Mouse (Mus musculus) stomach, embryonic 15.5 days (tissue): ENCODE results near the gene Gstm2. TPM values are rescaled to one million over a fixed set of nuclear protein-coding genes. Genes with fewer than 3 reads are reported as not detected.
"Not testable (repeated sequence)": the region's sequence is repeated elsewhere in the genome, so short reads cannot be mapped to it uniquely, and the experiment has no call there.

ENCODE experiments used
- ATAC-seq: fragments of 200-750 bp; cut with Nextera tagmentation; 2 replicates; pipeline ENCODE4 v1.8.0; 2017; ENCODE audit warnings: low read depth, moderate number of reproducible peaks, moderate TSS enrichment; ENCODE audit not compliant: insufficient read depth, low FRiP score
- H3K27ac ChIP-seq: fragments of 300-500 bp; sonication (generic); 2 replicates; pipeline ENCODE4 v1.5.1; 2015; ENCODE audit warnings: mild to moderate bottlenecking, inconsistent platforms
- H3K27me3 ChIP-seq: fragments of 300-500 bp; sonication (generic); replicated peaks from 2 replicates; pipeline ENCODE4 v1.6.1; 2015; ENCODE audit warnings: inconsistent platforms
- H3K36me3 ChIP-seq: fragments of 300-500 bp; sonication (generic); 2 replicates; pipeline ENCODE4 v1.6.1; 2015; ENCODE audit warnings: inconsistent platforms
- H3K4me1 ChIP-seq: fragments of 300-500 bp; sonication (generic); 2 replicates; pipeline ENCODE4 v1.6.1; 2015; ENCODE audit warnings: inconsistent platforms
- H3K4me2 ChIP-seq: fragments of 300-500 bp; sonication (generic); 2 replicates; pipeline ENCODE4 v1.6.1; 2015; ENCODE audit warnings: mild to moderate bottlenecking, inconsistent platforms
- H3K4me3 ChIP-seq: fragments of 300-500 bp; sonication (generic); replicated peaks from 2 replicates; pipeline ENCODE4 v1.5.1; 2015; ENCODE audit warnings: inconsistent platforms
- H3K9ac ChIP-seq: fragments of 300-500 bp; sonication (generic); 2 replicates; pipeline ENCODE4 v1.6.1; 2015; ENCODE audit warnings: inconsistent platforms
- H3K9me3 ChIP-seq: fragments of 300-500 bp; sonication (generic); 2 replicates; pipeline ENCODE4 v1.6.1; 2016; ENCODE audit warnings: inconsistent platforms
- WGBS: fragments of 180-500 bp; shearing (Covaris S2); methylation state at CpG from one replicate; pipeline ENCODE4 v1.1.7; 2015; 5-methylcytosine and 5-hydroxymethylcytosine counted together
- polyA plus RNA-seq: library from polyadenylated mRNA; unstranded; fragments of >200 nt; fragmentation: Nextera tagmentation; extraction: Ambion mirVana; gene quantifications from 2 replicates; pipeline ENCODE4 v1.2.1, GENCODE M21; 2015

The Gstm2 gene
- polyA plus RNA-seq, 1 experiment from 2014 or later = 173 TPM

DNA sequence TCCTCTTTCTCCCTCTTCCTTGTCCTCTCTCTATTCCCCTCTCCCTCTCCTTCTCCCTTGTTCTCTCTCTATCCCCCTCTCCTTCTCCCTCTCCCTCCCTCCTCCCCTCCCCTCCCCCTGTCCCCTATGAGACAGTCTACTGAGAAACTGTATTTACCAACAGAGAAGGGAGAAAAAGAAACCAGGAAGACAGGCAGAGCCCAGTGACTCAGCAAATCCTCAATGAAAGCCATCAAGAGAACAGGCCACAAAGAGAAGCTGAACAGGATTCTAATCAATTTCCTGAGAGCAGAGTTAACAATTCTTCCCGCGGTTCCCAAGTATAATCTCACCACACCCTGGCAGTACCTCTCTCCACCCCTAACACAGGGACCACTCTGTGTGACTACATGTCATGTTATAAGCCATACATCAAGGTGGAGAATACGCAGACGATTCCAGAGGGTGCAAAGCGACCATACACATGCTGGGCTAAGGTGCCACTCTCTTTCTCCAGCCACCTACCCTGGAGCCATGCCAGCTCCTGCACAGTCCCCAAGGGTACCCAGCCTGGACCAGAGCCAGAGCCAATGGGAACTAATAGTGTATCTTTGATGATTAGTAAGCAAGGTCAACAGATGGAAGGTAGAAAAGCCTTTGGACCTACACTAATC is 21.5 kb downstream of the Gstm2 start:
- no peaks in the 10 kb centered on the region for H3K9me3 ChIP-seq
- 47% methylated on average over 5 of the region's 5 CpGs for WGBS
- no peak overlapping the region for H3K4me2 ChIP-seq
- no peak overlapping the region for H3K9ac ChIP-seq
- no peak overlapping the region for H3K4me3 ChIP-seq
- no peaks in the 10 kb centered on the region for H3K27me3 ChIP-seq
- H3K36me3 ChIP-seq = no peaks in the 10 kb centered on the region
- peak overlapping the region; percentile 83 for H3K27ac ChIP-seq
- 0 out of 2 replicates have a peak, but pooled peaks cover 7% of the 10 kb centered on the region for H3K4me1 ChIP-seq
- peak; percentile 68 for ATAC-seq

- Histone ChIP-seq H3K4me1 (0 out of 2 replicates have a peak, but pooled peaks cover 7% of the 10 kb centered on the region), H3K27ac (peak overlapping the region; percentile 83), H3K4me2 (no peak overlapping the region), H3K27me3 (no peaks in the 10 kb centered on the region), H3K9ac (no peak overlapping the region), H3K36me3 (no peaks in the 10 kb centered on the region), H3K4me3 (no peak overlapping the region), H3K9me3 (no peaks in the 10 kb centered on the region)
- 72% methylated on average over 4 of the region's 4 CpGs for WGBS
- ATAC-seq = no peak
Observed at GRCm38 (mm10) chr3:107964026-107964425, 22.2 kb downstream of the Gstm2 start.

- not testable (repeated sequence) for H3K27ac ChIP-seq, H3K4me3 ChIP-seq, H3K4me1 ChIP-seq, H3K36me3 ChIP-seq, H3K27me3 ChIP-seq, H3K9ac ChIP-seq, H3K9me3 ChIP-seq, ATAC-seq, H3K4me2 ChIP-seq
- WGBS = 89% methylated on average over 9 of the region's 9 CpGs
Observed at GRCm38 (mm10) chr3:107955260-107955659, 31.0 kb downstream of the Gstm2 start.

GRCm38 (mm10) chr3:107953906-107954305 is 32.3 kb downstream of the Gstm2 start:
- 78% methylated on average over 5 of the region's 5 CpGs for WGBS
- Histone ChIP-seq H3K4me1 (no peaks in the 10 kb centered on the region; the same call in 1 of the 2 replicates), H3K9ac (no peak overlapping the region), H3K27ac (no peak overlapping the region), H3K36me3 (no peaks in the 10 kb centered on the region), H3K9me3 (no peaks in the 10 kb centered on the region), H3K27me3 (no peaks in the 10 kb centered on the region), H3K4me3 (no peak overlapping the region), H3K4me2 (no peak overlapping the region)
- ATAC-seq = no peak

DNA sequence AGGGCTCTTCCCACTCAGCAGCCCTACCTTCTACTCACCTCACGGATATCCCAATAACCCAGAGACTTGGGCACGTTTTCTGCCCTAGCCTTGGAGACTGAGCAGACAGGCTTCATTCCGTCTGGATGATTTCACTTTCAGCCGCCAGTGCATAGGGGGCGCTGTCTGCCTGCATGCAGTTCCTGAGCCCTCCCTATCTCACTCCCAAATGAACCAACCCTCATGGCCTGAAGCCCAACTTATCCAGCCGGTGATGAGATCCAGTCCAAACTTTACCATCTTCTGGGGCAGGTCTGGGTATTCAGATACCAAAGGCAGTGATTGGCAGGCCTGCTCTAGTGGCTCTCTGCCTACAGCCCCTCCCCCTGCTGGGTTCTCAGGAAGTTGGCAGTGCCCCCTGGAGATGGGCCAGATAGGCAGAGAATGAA is 32.9 kb downstream of the Gstm2 start:
- Histone ChIP-seq H3K4me2 (no peak overlapping the region), H3K9ac (no peak overlapping the region), H3K27me3 (no peaks in the 10 kb centered on the region), H3K4me1 (no peaks in the 10 kb centered on the region; the same call in 1 of the 2 replicates), H3K27ac (no peak overlapping the region), H3K36me3 (no peaks in the 10 kb centered on the region), H3K4me3 (no peak overlapping the region), H3K9me3 (no peaks in the 10 kb centered on the region)
- WGBS = 21% methylated on average over 6 of the region's 6 CpGs
- peak; percentile 24; the same call in 1 of the 2 replicates for ATAC-seq

GRCm38 (mm10) chr3:107950531-107950930 is 35.7 kb downstream of the Gstm2 start:
- H3K27ac ChIP-seq = no peak overlapping the region
- WGBS = 85% methylated on average over 11 of the region's 11 CpGs
- no peaks in the 10 kb centered on the region; the same call in 1 of the 2 replicates for H3K4me1 ChIP-seq
- H3K9ac ChIP-seq = no peak overlapping the region
- H3K36me3 ChIP-seq = no peaks in the 10 kb centered on the region
- H3K9me3 ChIP-seq = no peaks in the 10 kb centered on the region
- ATAC-seq = no peak
- no peak overlapping the region for H3K4me2 ChIP-seq
- H3K4me3 ChIP-seq = no peak overlapping the region
- no peaks in the 10 kb centered on the region for H3K27me3 ChIP-seq

GRCm38 (mm10) chr3:107949461-107949860 is 36.8 kb downstream of the Gstm2 start:
- ATAC-seq, H3K9me3 ChIP-seq, H3K4me3 ChIP-seq, H3K4me1 ChIP-seq, H3K27me3 ChIP-seq, H3K9ac ChIP-seq, H3K27ac ChIP-seq, H3K4me2 ChIP-seq, H3K36me3 ChIP-seq: not testable (repeated sequence)
- WGBS = 89% methylated on average over 1 of the region's 1 CpGs

DNA sequence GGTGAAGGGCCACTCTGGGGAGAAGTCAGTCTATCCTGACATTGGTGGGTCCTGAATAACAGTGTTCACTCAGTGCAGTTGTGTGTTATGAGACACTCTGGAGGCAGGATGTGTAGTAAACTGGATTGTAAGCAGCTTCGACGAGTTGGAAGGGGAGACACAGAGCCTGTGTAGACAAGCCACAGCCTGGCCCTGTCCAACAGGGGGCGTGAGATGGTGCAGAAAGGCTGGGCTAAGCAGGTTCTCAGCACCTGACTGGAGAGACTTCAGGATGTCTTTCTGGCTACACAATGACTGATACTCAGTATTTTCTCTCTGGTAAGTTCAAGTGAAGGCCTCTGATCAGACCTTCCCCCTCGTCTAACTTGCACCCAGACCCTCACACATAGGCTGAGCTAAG is 40.5 kb downstream of the Gstm2 start:
- Histone ChIP-seq H3K27ac (no peak overlapping the region), H3K4me1 (no peaks in the 10 kb centered on the region), H3K4me3 (no peak overlapping the region), H3K9ac (no peak overlapping the region), H3K9me3 (no peaks in the 10 kb centered on the region), H3K4me2 (no peak overlapping the region), H3K36me3 (no peaks in the 10 kb centered on the region), H3K27me3 (no peaks in the 10 kb centered on the region)
- 53% methylated on average over 4 of the region's 4 CpGs for WGBS
- no peak for ATAC-seq

- Histone ChIP-seq H3K4me2 (peak within 1 kb of the TSS; percentile 43), H3K27me3 (no peaks in the 10 kb centered on the region), H3K4me1 (no peaks in the 10 kb centered on the region), H3K9ac (no peak within 1 kb of the TSS), H3K4me3 (peak within 1 kb of the TSS; percentile 16; the same call in 1 of the 2 replicates), H3K9me3 (no peaks in the 10 kb centered on the region), H3K36me3 (no peaks in the 10 kb centered on the region), H3K27ac (no peak within 1 kb of the TSS)
- 19% methylated on average over 20 of the region's 20 CpGs for WGBS
- peak; percentile 71 for ATAC-seq
Observed at GRCm38 (mm10) chr3:107943239-107943990, 42.8 kb downstream of the Gstm2 start, which contains the start of gene Gstm6. Gene Gstm6 (minus strand): TSS chr3:107943749.

GRCm38 (mm10) chr3:107941261-107941660 is 45.0 kb downstream of the Gstm2 start:
- no peaks in the 10 kb centered on the region for H3K9me3 ChIP-seq
- H3K4me1 ChIP-seq = no peaks in the 10 kb centered on the region
- no peak overlapping the region for H3K4me3 ChIP-seq
- no peak overlapping the region for H3K4me2 ChIP-seq
- no peaks in the 10 kb centered on the region for H3K36me3 ChIP-seq
- 85% methylated on average over 4 of the region's 4 CpGs for WGBS
- no peak overlapping the region for H3K9ac ChIP-seq
- no peak for ATAC-seq
- H3K27me3 ChIP-seq = no peaks in the 10 kb centered on the region
- no peak overlapping the region for H3K27ac ChIP-seq

GRCm38 (mm10) chr3:107940524-107940923 is 45.7 kb downstream of the Gstm2 start:
- no peak overlapping the region for H3K9ac ChIP-seq
- no peaks in the 10 kb centered on the region for H3K4me1 ChIP-seq
- no peak overlapping the region for H3K27ac ChIP-seq
- no peak for ATAC-seq
- no peak overlapping the region for H3K4me3 ChIP-seq
- no peaks in the 10 kb centered on the region for H3K9me3 ChIP-seq
- H3K36me3 ChIP-seq = no peaks in the 10 kb centered on the region
- 51% methylated on average over 7 of the region's 7 CpGs for WGBS
- H3K4me2 ChIP-seq = no peak overlapping the region
- no peaks in the 10 kb centered on the region for H3K27me3 ChIP-seq

DNA sequence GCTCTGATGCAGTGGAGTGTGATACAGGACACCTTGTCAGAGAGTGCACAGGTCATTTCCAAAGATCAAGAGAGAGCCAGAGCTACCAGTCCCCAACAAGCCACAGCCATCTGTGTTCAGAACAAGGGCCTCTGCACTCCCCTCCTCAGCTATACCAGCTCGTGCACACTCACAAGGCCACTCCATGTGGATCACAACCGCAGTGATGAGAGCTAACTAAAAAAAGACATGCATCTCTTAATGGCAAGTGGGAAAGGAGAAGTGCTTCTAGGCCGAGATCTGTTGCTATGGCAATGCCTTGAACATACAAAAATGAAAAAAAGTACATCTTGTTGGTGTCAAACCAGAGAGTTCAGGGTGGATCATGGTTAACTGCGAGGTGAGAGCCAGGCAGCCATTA is 46.4 kb downstream of the Gstm2 start:
- ATAC-seq = no peak
- Histone ChIP-seq H3K36me3 (no peaks in the 10 kb centered on the region), H3K4me3 (no peak overlapping the region), H3K27ac (no peak overlapping the region), H3K9me3 (no peaks in the 10 kb centered on the region), H3K4me2 (no peak overlapping the region), H3K9ac (no peak overlapping the region), H3K4me1 (no peaks in the 10 kb centered on the region), H3K27me3 (no peaks in the 10 kb centered on the region)
- WGBS = 64% methylated on average over 4 of the region's 4 CpGs
